Mouse (Mus musculus) embryonic facial prominence, embryonic 13.5 days (tissue): ENCODE measurements around the gene Dip2c. TPM values are rescaled to one million over a fixed set of nuclear protein-coding genes. Genes with fewer than 3 reads are reported as not detected.

Experiments
- ATAC-seq: fragments of 200-750 bp; cut with Nextera tagmentation; 2 replicates; pipeline ENCODE4 v1.8.0; 2017; ENCODE audit warnings: low read depth; ENCODE audit not compliant: insufficient number of reproducible peaks, insufficient read depth, low FRiP score, low TSS enrichment
- H3K27ac ChIP-seq: fragments of 300-500 bp; sonication (generic); 2 replicates; pipeline ENCODE4 v1.5.1; 2015; ENCODE audit warnings: moderate library complexity, mild to moderate bottlenecking, inconsistent platforms
- H3K27me3 ChIP-seq: fragments of 300-500 bp; sonication (generic); 2 replicates; pipeline ENCODE4 v1.6.1; 2015; ENCODE audit warnings: mild to moderate bottlenecking, inconsistent platforms
- H3K36me3 ChIP-seq: fragments of 300-500 bp; sonication (generic); 2 replicates; pipeline ENCODE4 v1.6.1; 2015; ENCODE audit warnings: mild to moderate bottlenecking, inconsistent platforms
- H3K4me1 ChIP-seq: fragments of 300-500 bp; sonication (generic); 2 replicates; pipeline ENCODE4 v1.6.1; 2015; ENCODE audit warnings: inconsistent platforms
- H3K4me2 ChIP-seq: fragments of 300-500 bp; sonication (generic); 2 replicates; pipeline ENCODE4 v1.6.1; 2015; ENCODE audit warnings: moderate library complexity, mild to moderate bottlenecking, inconsistent platforms
- H3K4me3 ChIP-seq: fragments of 300-500 bp; sonication (generic); 2 replicates; pipeline ENCODE4 v1.5.1; 2015; ENCODE audit warnings: mild to moderate bottlenecking, inconsistent platforms
- H3K9ac ChIP-seq: fragments of 300-500 bp; sonication (generic); 2 replicates; pipeline ENCODE4 v1.6.1; 2015; ENCODE audit warnings: mild to moderate bottlenecking, inconsistent platforms
- H3K9me3 ChIP-seq: fragments of 300-500 bp; sonication (generic); 2 replicates; pipeline ENCODE4 v1.6.1; 2016; ENCODE audit warnings: inconsistent platforms
- WGBS: fragments of 180-500 bp; shearing (Covaris S2); methylation state at CpG from one replicate; pipeline ENCODE4 v1.1.7; 2015; ENCODE audit warnings: mixed read lengths; 5-methylcytosine and 5-hydroxymethylcytosine counted together
- polyA plus RNA-seq: library from polyadenylated mRNA; unstranded; fragments of >200 nt; fragmentation: Nextera tagmentation; extraction: Ambion mirVana; gene quantifications from 2 replicates; pipeline ENCODE4 v1.2.1, GENCODE M21; 2015

The Dip2c gene
- polyA plus RNA-seq, 1 experiment from 2014 or later: 5.6 TPM

DNA sequence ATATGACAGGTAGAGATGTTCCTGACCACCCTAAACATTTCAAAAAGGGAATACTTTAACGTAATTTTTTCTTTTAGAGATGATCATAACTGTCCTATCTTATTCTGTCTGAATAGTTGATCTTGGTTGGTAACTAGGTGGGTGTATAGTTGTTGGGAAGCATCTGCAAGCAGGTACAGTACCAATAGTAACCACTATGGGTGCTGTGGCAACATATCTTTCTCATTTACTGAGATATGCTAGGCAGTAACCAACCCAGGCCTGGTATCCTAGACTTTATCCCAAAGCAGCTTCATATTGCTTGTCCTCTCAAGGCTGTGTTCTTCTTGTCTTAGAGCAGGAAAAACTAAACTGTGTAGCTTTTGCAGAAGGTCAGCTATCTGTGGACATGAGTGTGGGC is 113.0 kb downstream of the Dip2c start:
- no peaks in the 10 kb centered on the region for H3K27me3 ChIP-seq
- H3K4me2 ChIP-seq: no peak overlapping the region
- no peak overlapping the region for H3K27ac ChIP-seq
- H3K36me3 ChIP-seq: no peaks in the 10 kb centered on the region
- ATAC-seq: no peak
- 96% methylated on average over 1 of the region's 1 CpGs for WGBS
- H3K4me3 ChIP-seq: no peak overlapping the region
- no peaks in the 10 kb centered on the region for H3K4me1 ChIP-seq
- H3K9me3 ChIP-seq: 0 out of 2 replicates have a peak, but pooled peaks cover 3% of the 10 kb centered on the region
- no peak overlapping the region for H3K9ac ChIP-seq

DNA sequence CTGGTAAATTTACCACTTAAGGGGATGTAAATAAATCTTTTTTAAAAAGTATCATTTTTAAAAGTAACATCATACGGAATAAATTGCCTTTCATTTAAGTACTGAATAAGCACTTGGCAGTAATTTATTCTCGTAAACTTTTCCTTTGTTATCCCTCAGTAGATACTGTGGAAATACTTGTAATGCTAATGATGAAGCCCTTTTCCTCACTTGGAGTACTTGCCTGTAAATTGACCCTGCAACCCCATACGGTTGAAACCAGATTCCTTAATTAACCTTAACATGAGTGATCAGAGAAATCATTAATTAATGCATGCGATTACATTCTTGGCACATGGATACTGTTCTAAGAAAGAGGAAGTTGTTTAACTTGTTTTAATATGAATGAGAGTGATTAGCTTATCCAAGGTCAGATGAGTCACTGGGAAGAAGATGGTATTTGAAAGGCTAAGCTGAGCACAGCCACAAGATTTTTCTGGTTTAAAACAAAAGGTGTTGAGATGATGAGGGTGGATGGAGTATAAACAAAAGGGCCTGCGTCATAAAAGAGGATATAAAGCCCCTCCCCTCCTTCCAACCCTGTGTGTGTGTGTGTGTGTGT is 114.0 kb downstream of the Dip2c start:
- no peaks in the 10 kb centered on the region for H3K36me3 ChIP-seq
- no peak for ATAC-seq
- no peak overlapping the region for H3K27ac ChIP-seq
- no peaks in the 10 kb centered on the region for H3K4me1 ChIP-seq
- H3K4me3 ChIP-seq: no peak overlapping the region
- 59% methylated on average over 5 of the region's 5 CpGs for WGBS
- H3K4me2 ChIP-seq: no peak overlapping the region
- H3K9ac ChIP-seq: no peak overlapping the region
- H3K9me3 ChIP-seq: 0 out of 2 replicates have a peak, but pooled peaks cover 3% of the 10 kb centered on the region
- H3K27me3 ChIP-seq: no peaks in the 10 kb centered on the region

DNA sequence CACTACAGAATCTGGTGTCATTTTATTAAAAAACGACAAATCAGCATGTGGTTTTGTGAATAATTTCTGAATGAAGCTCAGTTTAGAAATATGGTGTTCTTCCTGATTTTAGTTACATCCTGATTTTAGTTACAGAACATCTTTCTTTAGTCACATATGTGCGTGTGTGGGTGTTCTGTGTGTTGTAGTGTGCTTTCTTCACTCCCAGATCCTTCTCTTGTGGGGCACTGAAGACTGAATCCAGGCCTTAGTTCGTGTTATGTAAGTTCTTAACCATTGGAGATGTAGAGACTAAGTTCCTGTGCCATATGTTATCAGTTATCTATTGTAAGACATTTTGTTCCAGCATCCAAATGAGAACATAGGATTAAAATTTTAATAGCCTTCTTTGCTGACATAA is 117.1 kb downstream of the Dip2c start:
- Histone ChIP-seq H3K36me3 (no peaks in the 10 kb centered on the region), H3K9me3 (no peaks in the 10 kb centered on the region), H3K27me3 (no peaks in the 10 kb centered on the region), H3K4me1 (no peaks in the 10 kb centered on the region), H3K4me2 (no peak overlapping the region), H3K4me3 (no peak overlapping the region), H3K27ac (no peak overlapping the region), H3K9ac (no peak overlapping the region)
- no peak for ATAC-seq
- 76% methylated on average over 3 of the region's 3 CpGs for WGBS

DNA sequence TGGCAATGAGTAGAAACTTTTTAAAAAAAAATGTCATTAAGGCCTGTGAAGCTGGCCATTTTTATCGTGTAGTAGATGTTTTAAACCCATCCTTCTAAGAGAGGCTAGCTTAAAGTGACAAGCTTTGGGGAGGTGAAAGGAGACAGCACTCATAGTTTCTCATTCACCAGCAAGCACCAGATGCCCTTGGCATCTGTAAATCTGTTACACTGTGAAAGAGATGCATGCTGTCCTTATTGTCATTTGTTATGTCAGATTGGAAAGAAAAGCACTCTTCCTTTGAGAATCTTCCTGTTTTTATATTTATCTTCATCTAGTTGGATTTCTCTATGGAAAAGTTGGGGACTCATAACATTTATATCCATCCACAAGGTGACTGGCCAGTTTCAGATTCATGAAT is 119.0 kb downstream of the Dip2c start:
- H3K27me3 ChIP-seq: no peaks in the 10 kb centered on the region
- no peaks in the 10 kb centered on the region for H3K4me1 ChIP-seq
- no peak overlapping the region for H3K27ac ChIP-seq
- WGBS: 79% methylated on average over 1 of the region's 1 CpGs
- no peak overlapping the region for H3K9ac ChIP-seq
- no peaks in the 10 kb centered on the region for H3K36me3 ChIP-seq
- H3K4me3 ChIP-seq: no peak overlapping the region
- ATAC-seq: no peak
- H3K9me3 ChIP-seq: no peaks in the 10 kb centered on the region
- H3K4me2 ChIP-seq: no peak overlapping the region

DNA sequence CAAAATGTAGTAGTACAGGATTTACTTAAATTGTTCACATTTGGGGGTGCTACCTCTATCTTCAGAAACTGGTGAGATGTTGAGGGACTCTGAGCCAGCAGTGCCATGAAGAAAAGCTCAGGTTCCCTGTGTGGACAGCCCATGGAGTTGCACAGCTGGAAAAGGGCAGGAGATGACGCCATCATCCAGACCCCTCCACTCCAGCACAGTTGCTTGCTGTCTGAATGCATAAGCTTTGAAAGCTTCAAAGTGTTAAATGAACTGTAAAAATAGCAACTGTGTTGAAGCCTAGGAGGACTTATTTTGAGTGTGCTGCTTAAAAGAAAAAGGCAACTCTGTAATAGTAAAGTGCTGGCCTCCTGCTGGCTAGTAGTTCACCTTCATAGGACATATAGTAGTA is 122.5 kb downstream of the Dip2c start:
- Histone ChIP-seq H3K27me3 (no peaks in the 10 kb centered on the region), H3K9ac (no peak overlapping the region), H3K9me3 (peaks cover 11% of the 10 kb centered on the region; the same call in 1 of the 2 replicates), H3K4me3 (no peak overlapping the region), H3K4me1 (no peaks in the 10 kb centered on the region), H3K36me3 (no peaks in the 10 kb centered on the region), H3K27ac (no peak overlapping the region), H3K4me2 (no peak overlapping the region)
- WGBS: 59% methylated on average over 1 of the region's 1 CpGs
- ATAC-seq: no peak

DNA sequence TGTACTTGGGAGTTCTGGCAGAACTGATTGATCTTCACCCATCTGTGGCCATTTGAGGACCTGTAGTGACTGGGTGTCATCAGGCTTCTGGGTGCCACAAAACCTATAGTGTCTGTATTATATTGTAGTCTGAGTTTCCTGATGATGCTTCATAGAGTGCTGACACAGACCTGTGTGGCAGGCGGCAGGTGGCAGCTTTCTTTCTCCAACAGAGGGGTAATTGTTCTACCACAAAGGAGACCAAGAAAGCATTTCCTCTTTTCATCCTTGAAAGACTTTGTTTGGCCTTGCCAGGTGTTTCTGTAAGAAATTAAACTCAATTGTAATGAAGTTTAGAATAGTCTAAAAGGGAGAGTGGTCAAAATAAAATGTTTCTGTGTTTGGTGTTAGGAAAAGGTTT is 129.1 kb downstream of the Dip2c start:
- Histone ChIP-seq H3K36me3 (no peaks in the 10 kb centered on the region), H3K27me3 (no peaks in the 10 kb centered on the region), H3K4me2 (no peak overlapping the region), H3K4me1 (no peaks in the 10 kb centered on the region), H3K4me3 (no peak overlapping the region), H3K9me3 (peaks cover 11% of the 10 kb centered on the region; the same call in 1 of the 2 replicates), H3K9ac (no peak overlapping the region), H3K27ac (no peak overlapping the region)
- no peak for ATAC-seq
- WGBS: 55% methylated on average over 1 of the region's 1 CpGs

DNA sequence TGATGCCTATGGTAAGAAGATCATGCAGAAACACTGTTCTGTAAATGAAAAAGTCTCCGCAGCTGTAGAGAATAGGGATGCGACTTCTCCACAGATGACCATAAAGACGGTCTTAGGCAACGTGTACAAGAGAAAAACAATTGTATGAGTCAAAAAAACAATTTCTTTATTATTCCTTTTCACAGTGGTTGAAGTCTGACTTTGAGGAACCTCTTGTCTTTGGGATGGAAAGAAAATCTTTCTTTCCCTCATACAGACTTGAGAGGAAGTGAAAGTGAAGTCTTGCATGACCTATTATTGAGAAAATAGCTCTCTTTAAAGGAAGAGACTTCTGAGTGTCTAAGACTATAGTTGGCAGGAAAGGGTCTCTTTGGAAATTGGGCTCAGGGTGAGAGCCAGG is 132.7 kb downstream of the Dip2c start:
- no peak overlapping the region for H3K9ac ChIP-seq
- no peak overlapping the region for H3K4me2 ChIP-seq
- no peaks in the 10 kb centered on the region for H3K36me3 ChIP-seq
- H3K4me3 ChIP-seq: no peak overlapping the region
- no peaks in the 10 kb centered on the region for H3K27me3 ChIP-seq
- no peak for ATAC-seq
- no peaks in the 10 kb centered on the region for H3K4me1 ChIP-seq
- 93% methylated on average over 4 of the region's 4 CpGs for WGBS
- H3K9me3 ChIP-seq: no peaks in the 10 kb centered on the region
- no peak overlapping the region for H3K27ac ChIP-seq

DNA sequence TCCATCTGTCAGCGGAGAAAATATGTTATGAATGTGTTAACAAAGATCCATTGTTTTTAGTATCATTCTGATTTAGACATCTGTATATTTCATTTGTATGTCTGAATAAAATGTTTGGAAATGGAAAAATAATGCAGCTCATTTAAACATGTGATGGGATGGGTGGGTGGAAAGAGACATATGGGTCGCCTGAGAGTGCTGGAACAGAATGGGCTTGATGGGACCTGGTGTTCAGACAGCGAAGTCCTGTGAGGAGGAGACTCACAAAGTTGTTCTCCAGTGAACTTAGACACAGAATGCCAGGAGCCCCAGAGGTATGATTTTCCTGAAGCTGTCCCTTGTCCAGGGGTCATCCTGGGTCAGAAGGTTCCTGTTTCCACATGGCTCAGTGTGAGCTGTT is 142.1 kb downstream of the Dip2c start:
- 70% methylated on average over 3 of the region's 3 CpGs for WGBS
- H3K4me2 ChIP-seq: no peak overlapping the region
- ATAC-seq: no peak
- H3K27ac ChIP-seq: no peak overlapping the region
- no peak overlapping the region for H3K9ac ChIP-seq
- no peaks in the 10 kb centered on the region for H3K4me1 ChIP-seq
- no peak overlapping the region for H3K4me3 ChIP-seq
- no peaks in the 10 kb centered on the region for H3K27me3 ChIP-seq
- no peaks in the 10 kb centered on the region for H3K9me3 ChIP-seq
- H3K36me3 ChIP-seq: no peaks in the 10 kb centered on the region

DNA sequence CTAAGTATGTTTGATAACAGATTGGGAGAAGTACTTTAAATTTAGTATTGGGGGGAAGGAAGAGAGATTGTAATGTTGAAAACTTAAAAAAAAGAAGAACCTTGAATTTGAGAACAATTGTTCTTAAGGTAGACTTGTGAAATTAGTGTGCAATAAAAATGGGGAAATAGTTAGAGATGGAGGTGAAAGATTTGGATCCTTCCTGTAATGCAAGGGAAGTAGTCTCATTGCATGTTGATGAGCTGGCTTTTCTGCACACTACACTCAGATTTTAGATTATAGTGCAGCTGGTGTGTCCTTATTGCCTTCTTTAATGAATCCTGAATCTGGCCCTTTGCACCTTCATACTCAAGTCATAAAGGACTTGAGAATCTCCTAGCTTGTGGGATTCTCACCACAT is 142.9 kb downstream of the Dip2c start:
- no peaks in the 10 kb centered on the region for H3K36me3 ChIP-seq

DNA sequence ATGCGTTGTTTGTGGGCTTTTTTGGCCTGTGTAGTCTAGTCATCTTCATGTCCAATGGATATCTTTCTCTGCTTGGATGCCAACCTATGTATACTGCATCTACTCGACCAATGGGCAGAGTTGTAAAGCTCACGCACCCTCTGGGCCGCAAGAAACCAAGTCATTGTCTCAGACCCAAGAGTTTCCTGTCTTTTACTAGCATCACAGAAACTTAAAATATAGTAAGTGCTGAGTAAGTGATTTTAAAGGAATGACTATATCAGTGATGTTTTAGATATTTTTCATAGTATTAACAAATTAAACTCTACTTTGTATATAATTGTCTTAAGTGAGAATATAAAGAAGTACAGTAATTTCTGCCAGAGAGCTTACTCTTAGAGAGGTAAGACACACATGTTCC is 145.6 kb downstream of the Dip2c start:
- H3K4me1 ChIP-seq: peaks cover 2% of the 10 kb centered on the region; the same call in 1 of the 2 replicates
- H3K27me3 ChIP-seq: no peaks in the 10 kb centered on the region
- H3K9ac ChIP-seq: no peak overlapping the region
- no peak overlapping the region for H3K4me3 ChIP-seq
- no peak overlapping the region for H3K27ac ChIP-seq
- WGBS: 91% methylated on average over 4 of the region's 4 CpGs
- H3K9me3 ChIP-seq: no peaks in the 10 kb centered on the region
- H3K36me3 ChIP-seq: no peaks in the 10 kb centered on the region
- ATAC-seq: no peak
- H3K4me2 ChIP-seq: no peak overlapping the region

More for the DNA sequence above, 142.9 kb downstream of the Dip2c start:
- no peak overlapping the region for H3K4me3 ChIP-seq
- no peak overlapping the region for H3K9ac ChIP-seq
- H3K27ac ChIP-seq: no peak overlapping the region
- ATAC-seq: no peak
- no peaks in the 10 kb centered on the region for H3K27me3 ChIP-seq
- no peak overlapping the region for H3K4me2 ChIP-seq
- no peaks in the 10 kb centered on the region for H3K9me3 ChIP-seq
- H3K4me1 ChIP-seq: no peaks in the 10 kb centered on the region

DNA sequence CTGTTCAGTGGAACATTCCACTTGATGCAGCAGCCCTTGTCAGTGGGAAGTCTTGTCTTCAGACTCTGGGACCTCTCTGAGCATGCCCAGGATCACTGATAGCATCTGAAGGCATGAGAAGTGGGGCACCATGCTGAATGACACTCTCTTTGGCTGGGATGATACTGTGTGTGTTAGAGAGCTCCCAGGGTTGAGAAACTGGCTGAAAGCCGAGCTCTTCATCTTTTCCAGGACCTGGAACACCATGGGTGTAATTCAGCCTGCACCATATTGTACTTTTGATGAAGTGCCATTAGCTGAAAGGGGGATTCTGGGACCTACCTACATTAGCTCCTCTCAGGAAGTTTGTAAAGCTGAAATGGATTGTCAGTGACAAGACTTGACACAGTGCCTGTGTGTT is 146.5 kb downstream of the Dip2c start:
- Histone ChIP-seq H3K9ac (no peak overlapping the region), H3K27me3 (no peaks in the 10 kb centered on the region), H3K4me1 (peaks cover 2% of the 10 kb centered on the region; the same call in 1 of the 2 replicates), H3K4me2 (no peak overlapping the region), H3K9me3 (no peaks in the 10 kb centered on the region), H3K36me3 (no peaks in the 10 kb centered on the region), H3K27ac (no peak overlapping the region), H3K4me3 (no peak overlapping the region)
- WGBS: 64% methylated on average over 1 of the region's 1 CpGs
- ATAC-seq: no peak

DNA sequence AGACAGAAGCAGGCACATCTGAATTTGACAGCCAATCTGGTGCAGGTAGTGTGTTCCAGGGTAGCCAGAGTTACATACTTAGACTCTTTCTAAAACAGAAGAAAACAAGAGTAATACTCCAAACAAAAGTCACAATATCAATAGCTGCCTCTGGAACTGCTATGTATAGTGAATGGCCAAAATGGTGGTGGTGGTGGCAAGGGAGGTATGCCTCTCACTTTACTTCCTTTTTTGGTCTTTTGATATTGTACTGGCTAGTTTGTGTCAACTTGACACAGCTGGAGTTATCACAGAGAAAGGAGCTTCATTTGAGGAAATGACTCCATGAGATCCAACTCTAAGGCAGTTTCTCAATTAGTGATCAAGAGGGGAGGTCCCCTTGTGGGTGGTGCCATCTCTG is 148.1 kb downstream of the Dip2c start:
- no peak for ATAC-seq
- H3K4me3 ChIP-seq: no peak overlapping the region
- no peaks in the 10 kb centered on the region for H3K27me3 ChIP-seq

More for the DNA sequence above, 148.1 kb downstream of the Dip2c start:
- Histone ChIP-seq H3K36me3 (no peaks in the 10 kb centered on the region), H3K27ac (no peak overlapping the region), H3K9ac (no peak overlapping the region), H3K4me1 (peaks cover 2% of the 10 kb centered on the region; the same call in 1 of the 2 replicates), H3K4me2 (no peak overlapping the region), H3K9me3 (no peaks in the 10 kb centered on the region)
